Mouse (Mus musculus) stomach, postnatal 0 days (tissue): ENCODE results near the gene Pknox2.

Experiments
- CTCF ChIP-seq: IDR thresholded peaks from 2 replicates; pipeline ENCODE4 v1.5.1; 2016; ENCODE audit warnings: antibody characterized with exemption, low read depth, mild to moderate bottlenecking, moderate library complexity
- EP300 ChIP-seq: optimal IDR thresholded peaks from 2 replicates; pipeline ENCODE3; 2016; ENCODE audit warnings: antibody characterized with exemption

DNA sequence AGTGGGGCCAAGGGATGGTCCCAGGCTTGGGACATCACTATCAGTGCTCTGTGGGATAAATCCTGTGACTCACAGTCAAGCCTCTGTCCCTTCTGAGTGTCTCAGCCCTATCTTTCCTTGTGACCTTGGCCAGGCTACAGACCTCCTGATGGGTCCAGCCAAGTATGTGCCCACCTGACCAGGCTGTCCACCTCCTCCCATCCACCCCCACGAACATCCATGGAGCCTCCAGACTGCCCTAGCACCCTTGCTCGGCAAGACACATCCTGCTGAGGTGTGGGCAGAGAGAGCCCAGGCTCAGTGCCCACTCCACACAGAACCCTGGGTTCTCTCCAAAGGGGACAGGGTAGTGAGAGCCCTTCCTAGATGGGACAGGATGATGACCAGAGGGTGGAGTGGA, 204.6 kb downstream of the Pknox2 start:
- no peak for TF ChIP-seq CTCF
- no peak for TF ChIP-seq EP300
